Mouse (Mus musculus) cerebellum, adult 2 months (tissue): Measurements from ENCODE around the gene Olfr1502.

Experiments
- CTCF ChIP-seq: fragments of 200-500 bp; IDR thresholded peaks from 2 replicates; pipeline ENCODE4 v1.5.1; 2011; ENCODE audit warnings: low read depth, mild to moderate bottlenecking, control low read depth, low read length, moderate library complexity, borderline replicate concordance; ENCODE audit not compliant: insufficient read depth
- POLR2A ChIP-seq: fragments of 200-500 bp; IDR thresholded peaks from 2 replicates; pipeline ENCODE4 v1.6.1; 2011; ENCODE audit warnings: low read length, control low read depth, borderline replicate concordance; ENCODE audit not compliant: insufficient read depth

DNA sequence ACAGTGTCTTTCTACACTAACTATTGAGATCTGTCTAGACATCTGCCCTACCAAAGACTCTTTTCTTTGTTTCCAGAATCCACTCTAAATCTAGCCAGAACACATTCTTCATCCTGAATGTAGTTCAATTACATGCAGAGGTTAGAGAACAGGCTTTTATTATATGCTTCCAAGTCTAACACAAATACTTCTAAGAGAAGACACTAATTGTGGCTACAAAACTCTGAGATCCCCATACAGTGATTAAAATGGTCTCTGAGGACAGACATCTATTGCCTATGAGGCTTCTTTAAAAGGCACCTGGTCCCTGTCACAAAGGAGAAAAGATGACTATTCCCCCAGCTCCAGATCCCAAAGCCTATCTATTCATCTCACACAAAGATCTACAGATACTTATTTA lies 31.2 kb upstream of the Olfr1502 start, which contains the start of gene Olfr1500:
- TF ChIP-seq CTCF = no peak
- TF ChIP-seq POLR2A = no peak
